Mouse (Mus musculus) CH12.LX (cell line): ENCODE results near the gene Gxylt1. TPM values are rescaled to one million over a fixed set of nuclear protein-coding genes. Genes with fewer than 3 reads are reported as not detected.

Experiments
- DNase-seq: peaks from one replicate; pipeline ENCODE4 v3.0.0-alpha.2; 2013; ENCODE audit errors: extremely low read depth
- H3K27ac ChIP-seq: 2 replicates; pipeline ENCODE4 v1.5.1; 2012; ENCODE audit warnings: low read depth, mild to moderate bottlenecking, control low read depth, moderate library complexity; ENCODE audit not compliant: insufficient read depth
- H3K27me3 ChIP-seq: replicated peaks from 2 replicates; pipeline ENCODE3; 2012; ENCODE audit warnings: inconsistent platforms
- H3K36me3 ChIP-seq, 2 experiments: replicated peaks in 1 of 2; 2 replicates each; pipeline versions ENCODE3 to v1.6.1; 2012; ENCODE audit warnings: inconsistent platforms in 1 of 2, low read length in 1 of 2, mild to moderate bottlenecking in 1 of 2, mixed read lengths in 1 of 2, moderate library complexity in 1 of 2; ENCODE audit not compliant: control insufficient read depth in 1 of 2, insufficient read depth in 1 of 2
- H3K4me1 ChIP-seq, 2 experiments: 2 replicates each; pipeline ENCODE4 v1.6.1; 2012; ENCODE audit warnings: inconsistent platforms in 1 of 2, moderate library complexity in 1 of 2; ENCODE audit not compliant: insufficient read depth in 2 of 2, control insufficient read depth in 1 of 2
- H3K4me2 ChIP-seq: 2 replicates; pipeline ENCODE4 v1.6.1; 2012; ENCODE audit warnings: low read depth, mild to moderate bottlenecking, control low read depth; ENCODE audit not compliant: poor library complexity, insufficient read depth, severe bottlenecking
- H3K4me3 ChIP-seq, 3 experiments: fragments of 150-350 bp in 1 of 3; sonication (generic) in 1 of 3; replicated peaks in 1 of 3; 2 replicates each; pipeline versions ENCODE3 to v1.5.1; 2011 to 2012; ENCODE audit warnings: low read depth in 2 of 3, low read length in 2 of 3, mild to moderate bottlenecking in 2 of 3, moderate library complexity in 2 of 3, control low read depth in 1 of 3, improper control_type of control experiment in 1 of 3, inconsistent platforms in 1 of 3, mixed read lengths in 1 of 3; ENCODE audit not compliant: poor library complexity in 1 of 3
- H3K79me2 ChIP-seq: replicated peaks from 2 replicates; pipeline ENCODE4 v1.6.1; 2012; ENCODE audit warnings: mild to moderate bottlenecking, moderate library complexity; ENCODE audit not compliant: control insufficient read depth, poor library complexity, insufficient read depth, severe bottlenecking; ENCODE audit errors: extremely low read depth
- H3K9ac ChIP-seq: 2 replicates; pipeline ENCODE4 v1.6.1; 2012; ENCODE audit warnings: low read depth, mild to moderate bottlenecking, control low read depth, moderate library complexity; ENCODE audit not compliant: insufficient read depth
- H3K9me3 ChIP-seq: replicated peaks from 2 replicates; pipeline ENCODE3; 2012; ENCODE audit warnings: low read length, inconsistent platforms, mixed read lengths
- BHLHE40 ChIP-seq: IDR thresholded peaks from 2 replicates; pipeline ENCODE4 v1.6.1; 2011; ENCODE audit warnings: mild to moderate bottlenecking, low read depth, low read length, improper control_type of control experiment
- CTCF ChIP-seq, 2 experiments: IDR thresholded peaks in 1 of 2; conservative IDR thresholded peaks in 1 of 2; 2 replicates each; pipeline ENCODE4 v1.5.1; 2011 to 2012; ENCODE audit warnings: low read depth in 2 of 2, low read length in 2 of 2, improper control_type of control experiment in 1 of 2, inconsistent platforms in 1 of 2, mild to moderate bottlenecking in 1 of 2, moderate library complexity in 1 of 2
- ELF1 ChIP-seq: IDR thresholded peaks from 2 replicates; pipeline ENCODE4 v1.6.1; 2014; ENCODE audit warnings: low read depth, mild to moderate bottlenecking, inconsistent platforms, low read length, improper control_type of control experiment
- ETS1 ChIP-seq: conservative IDR thresholded peaks from 2 replicates; pipeline ENCODE4 v1.6.1; 2012; ENCODE audit warnings: low read depth, mild to moderate bottlenecking, inconsistent platforms, low read length, improper control_type of control experiment, moderate library complexity
- JUN ChIP-seq: IDR thresholded peaks from 2 replicates; pipeline ENCODE4 v1.6.1; 2011; ENCODE audit warnings: low read depth, mild to moderate bottlenecking, low read length, improper control_type of control experiment, moderate library complexity; ENCODE audit not compliant: insufficient read depth
- KAT2A ChIP-seq: IDR thresholded peaks from 2 replicates; pipeline ENCODE4 v1.6.1; 2012; ENCODE audit warnings: low read length, improper control_type of control experiment, inconsistent platforms; ENCODE audit not compliant: insufficient replicate concordance
- MAX ChIP-seq: IDR thresholded peaks from 2 replicates; pipeline ENCODE4 v1.6.1; 2011; ENCODE audit warnings: low read length, improper control_type of control experiment
- MAZ ChIP-seq: IDR thresholded peaks from 2 replicates; pipeline ENCODE4 v1.6.1; 2012; ENCODE audit warnings: low read depth, mild to moderate bottlenecking, inconsistent platforms, low read length, improper control_type of control experiment, moderate library complexity
- MEF2A ChIP-seq: IDR thresholded peaks from 2 replicates; pipeline ENCODE4 v1.6.1; 2014; ENCODE audit warnings: low read depth, mild to moderate bottlenecking, inconsistent platforms, low read length, improper control_type of control experiment, borderline replicate concordance
- MXI1 ChIP-seq: IDR thresholded peaks from 2 replicates; pipeline ENCODE4 v1.6.1; 2011; ENCODE audit warnings: mild to moderate bottlenecking, low read depth, low read length, improper control_type of control experiment
- MYC ChIP-seq: IDR thresholded peaks from 2 replicates; pipeline ENCODE4 v1.6.1; 2011; ENCODE audit warnings: low read depth, mild to moderate bottlenecking, improper control_type of control experiment, low read length
- NELFE ChIP-seq: IDR thresholded peaks from 2 replicates; pipeline ENCODE4 v1.6.1; 2011; ENCODE audit warnings: low read depth, low read length, improper control_type of control experiment
- PAX5 ChIP-seq: IDR thresholded peaks from 2 replicates; pipeline ENCODE4 v1.6.1; 2012; ENCODE audit warnings: low read length, inconsistent platforms, mixed read lengths
- POLR2AphosphoS2 ChIP-seq: IDR thresholded peaks from 2 replicates; pipeline ENCODE4 v1.6.1; 2011; ENCODE audit warnings: low read depth, low read length, improper control_type of control experiment
- RAD21 ChIP-seq: IDR thresholded peaks from 2 replicates; pipeline ENCODE4 v1.6.1; 2011; ENCODE audit warnings: low read depth, mild to moderate bottlenecking, low read length, improper control_type of control experiment, moderate library complexity
- SIN3A ChIP-seq: IDR thresholded peaks from 2 replicates; pipeline ENCODE4 v1.6.1; 2012; ENCODE audit warnings: low read length, improper control_type of control experiment, inconsistent platforms
- SMC3 ChIP-seq: IDR thresholded peaks from 2 replicates; pipeline ENCODE4 v1.6.1; 2011; ENCODE audit warnings: low read depth, low read length, improper control_type of control experiment
- TBP ChIP-seq: conservative IDR thresholded peaks from 2 replicates; pipeline ENCODE4 v1.6.1; 2011; ENCODE audit warnings: low read depth, low read length, improper control_type of control experiment
- TCF12 ChIP-seq: IDR thresholded peaks from 2 replicates; pipeline ENCODE4 v1.6.1; 2014; ENCODE audit warnings: low read depth, mild to moderate bottlenecking, inconsistent platforms, low read length, improper control_type of control experiment
- UBTF ChIP-seq: IDR thresholded peaks from 2 replicates; pipeline ENCODE4 v1.6.1; 2012; ENCODE audit warnings: low read depth, mild to moderate bottlenecking, inconsistent platforms, low read length, improper control_type of control experiment, moderate library complexity
- USF2 ChIP-seq: conservative IDR thresholded peaks from 2 replicates; pipeline ENCODE4 v1.6.1; 2011; ENCODE audit warnings: low read depth, low read length, improper control_type of control experiment
- ZC3H11A ChIP-seq: IDR thresholded peaks from 2 replicates; pipeline ENCODE4 v1.6.1; 2012; ENCODE audit warnings: low read depth, mild to moderate bottlenecking, inconsistent platforms, low read length, improper control_type of control experiment
- ZKSCAN1 ChIP-seq: IDR thresholded peaks from 2 replicates; pipeline ENCODE4 v1.6.1; 2012; ENCODE audit warnings: low read depth, inconsistent platforms, low read length, improper control_type of control experiment, borderline replicate concordance
- ZNF384 ChIP-seq: IDR thresholded peaks from 2 replicates; pipeline ENCODE4 v1.6.1; 2012; ENCODE audit warnings: low read depth, low read length, improper control_type of control experiment, inconsistent platforms
- dilution Hi-C: fragments of 300-500 bp; cut with MboI; formaldehyde crosslinking; loops from 2 replicates; pipeline ENCODE4 v1.14.3; 2020; ENCODE audit warnings: low sequenced_read_pairs; ENCODE audit not compliant: extremely low pct_unique_long_range_greater_than_20kb, extremely low pct_ligation_motif_present
- in situ Hi-C: fragments of 300-500 bp; cut with MboI; formaldehyde crosslinking; loops from 3 replicates; pipeline ENCODE4 v1.14.3; 2019; ENCODE audit warnings: low sequenced_read_pairs, low pct_ligation_motif_present, low pct_unique_long_range_greater_than_20kb, mixed read lengths
- polyA plus RNA-seq: library from polyadenylated mRNA; unstranded; fragments of >175 nt; gene quantifications from 2 replicates; pipeline ENCODE4 v1.2.1, GENCODE M21; 2012; ENCODE audit warnings: low read depth; ENCODE audit not compliant: insufficient read length
- total RNA-seq, 2 experiments: library from RNA; depleted of rRNA; stranded (reverse); fragments of 300-350 nt in 1 of 2; fragments of >200 nt in 1 of 2; gene quantifications; 2 replicates each; pipeline ENCODE4 v1.2.3; 2012 to 2014

Gxylt1 gene
- total and polyA plus RNA-seq, 3 experiments = 7.5 to 18.5 (median 9.5) TPM

DNA sequence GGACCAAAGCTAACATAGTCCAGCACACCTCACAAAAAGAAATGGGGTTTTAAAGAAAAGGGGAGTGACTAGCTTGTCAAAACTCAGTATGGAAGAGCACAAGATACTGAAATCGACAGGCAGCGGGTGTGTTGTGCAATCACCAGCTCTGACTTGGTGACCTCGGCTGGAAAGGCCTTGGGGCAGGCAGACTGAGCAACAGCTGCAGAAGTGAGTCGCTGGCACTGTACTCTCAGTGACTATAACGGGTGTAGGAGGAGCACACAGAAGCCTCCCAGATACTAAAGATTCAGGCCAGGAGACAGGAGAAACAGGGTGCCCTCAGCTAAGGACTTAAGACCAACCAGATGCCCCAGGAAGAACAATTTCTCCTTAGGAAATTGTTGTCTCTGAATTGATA is 73.0 kb downstream of the Gxylt1 start:
- dilution Hi-C loops = no loop called here
- Histone ChIP-seq H3K4me1 (no peaks in the 10 kb centered on the region), H3K27me3 (no peaks in the 10 kb centered on the region), H3K9ac (no peak overlapping the region), H3K9me3 (peaks cover 10% of the 10 kb centered on the region), H3K27ac (no peak overlapping the region), H3K36me3 (no peaks in the 10 kb centered on the region), H3K4me3 (no peak overlapping the region), H3K4me2 (no peak overlapping the region), H3K79me2 (no peaks in the 10 kb centered on the region)
- DNase-seq = no peak
- TF ChIP-seq MEF2A (no peak), RAD21 (no peak), ZKSCAN1 (no peak), BHLHE40 (no peak), MYC (no peak), TCF12 (no peak), ZC3H11A (no peak), ELF1 (no peak), POLR2AphosphoS2 (no peak), SMC3 (no peak)
- in situ Hi-C loops = loop anchor here (25.0 kb wide), 1 partner anchor 940 kb away; no protein-coding TSS in a partner anchor

DNA sequence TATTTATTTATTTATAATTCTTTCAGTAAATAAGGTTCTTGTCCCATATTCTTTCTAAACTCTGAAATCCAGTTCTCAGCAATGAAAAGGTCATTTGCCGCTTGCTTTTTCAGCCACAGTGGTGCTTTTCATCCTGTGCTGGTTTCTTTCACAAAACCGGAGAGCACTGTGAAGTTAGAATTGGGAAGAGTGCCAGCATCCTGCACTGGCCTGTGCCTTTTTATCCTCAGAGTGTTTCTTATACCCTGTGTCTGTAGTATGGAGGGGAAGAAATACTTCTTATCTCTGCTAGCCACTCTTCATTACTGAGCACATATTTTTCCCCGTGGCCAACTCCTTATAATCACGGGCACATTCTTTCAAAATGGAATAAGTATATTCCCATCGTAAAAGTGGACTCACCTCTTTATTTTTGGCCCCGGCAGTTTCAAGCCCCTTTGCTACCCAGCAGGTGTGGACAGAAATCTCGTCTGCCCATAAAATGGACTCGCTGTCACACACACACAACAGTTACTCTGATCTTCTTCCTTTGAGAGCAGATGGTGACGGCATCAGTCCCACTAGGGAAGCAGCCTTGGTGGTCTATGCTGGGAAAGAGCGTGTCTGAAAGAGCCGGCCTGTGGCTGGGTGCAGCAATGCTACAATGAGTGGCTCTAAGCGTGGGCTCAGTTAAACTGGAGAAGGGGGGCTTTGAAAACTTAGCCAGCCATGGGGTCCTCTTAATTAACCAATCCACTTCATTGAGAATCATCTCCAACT is 83.4 kb downstream of the Gxylt1 start:
- H3K9ac ChIP-seq = no peak overlapping the region
- no peaks in the 10 kb centered on the region for H3K27me3 ChIP-seq
- H3K79me2 ChIP-seq = no peaks in the 10 kb centered on the region
- peaks cover 45% of the 10 kb centered on the region for H3K9me3 ChIP-seq
- no peak overlapping the region for H3K4me2 ChIP-seq
- in situ Hi-C loops (no loop called here), dilution Hi-C loops (no loop called here)
- TF ChIP-seq MXI1 = no peak
- no peak for TF ChIP-seq MYC
- no peak for TF ChIP-seq CTCF (conservative IDR thresholded peaks at IDR 0.05 in 1 of 2, IDR thresholded peaks at IDR 0.05 in 1 of 2; ENCODE audit: low read depth in 2 of 2, low read length in 2 of 2)
- TF ChIP-seq TBP = no peak
- no peak for TF ChIP-seq SIN3A
- TF ChIP-seq KAT2A = no peak
- TF ChIP-seq NELFE = no peak
- no peak for TF ChIP-seq SMC3
- no peak for TF ChIP-seq PAX5
- TF ChIP-seq ETS1 = no peak
- no peak for TF ChIP-seq MAX
- no peak for TF ChIP-seq UBTF
- no peak for TF ChIP-seq JUN
- no peak for TF ChIP-seq ZC3H11A
- no peak for TF ChIP-seq BHLHE40
- TF ChIP-seq ZNF384 = no peak
- TF ChIP-seq MAZ = no peak
- no peak for TF ChIP-seq USF2
- DNase-seq = no peak
- H3K27ac ChIP-seq = no peak overlapping the region
- no peaks in the 10 kb centered on the region for H3K36me3 ChIP-seq
- H3K4me3 ChIP-seq = no peak overlapping the region
- H3K4me1 ChIP-seq = no peaks in the 10 kb centered on the region
